Mouse (Mus musculus) 3134 (cell line): Measurements from ENCODE around the gene Ano1.
A peak's percentile ranks its signal among the peaks of the same experiment; 100 is the strongest.

ENCODE experiments used
- DNase-seq: peaks from one replicate; pipeline ENCODE4 v3.0.0-alpha.2; 2011; ENCODE audit warnings: low spot score; ENCODE audit not compliant: insufficient read length; ENCODE audit errors: extremely low read depth

The Ano1 gene

GRCm38 (mm10) chr7:144769434-144770080 is 17.8 kb upstream of the Ano1 start:
- no peak for DNase-seq

GRCm38 (mm10) chr7:144768845-144769244 is 17.1 kb upstream of the Ano1 start:
- no peak for DNase-seq

GRCm38 (mm10) chr7:144764537-144765282 is 12.9 kb upstream of the Ano1 start:
- no peak for DNase-seq

GRCm38 (mm10) chr7:144764013-144764412 is 12.2 kb upstream of the Ano1 start:
- DNase-seq, result no peak

- DNase-seq, result no peak
Measured at GRCm38 (mm10) chr7:144762496-144763235, 10.9 kb upstream of the Ano1 start.

GRCm38 (mm10) chr7:144760228-144760627 is 8.5 kb upstream of the Ano1 start:
- DNase-seq, result no peak

- no peak for DNase-seq
Measured at GRCm38 (mm10) chr7:144759455-144759854, 7.7 kb upstream of the Ano1 start.

GRCm38 (mm10) chr7:144755511-144756378 is 4.0 kb upstream of the Ano1 start:
- no peak for DNase-seq

GRCm38 (mm10) chr7:144754722-144755121 is 2.9 kb upstream of the Ano1 start:
- DNase-seq, result no peak

GRCm38 (mm10) chr7:144753657-144754031 is 1.9 kb upstream of the Ano1 start:
- no peak for DNase-seq

- no peak for DNase-seq
Measured at GRCm38 (mm10) chr7:144752919-144753656, 1.3 kb upstream of the Ano1 start.

- DNase-seq, result peak; percentile 52
Measured at GRCm38 (mm10) chr7:144747756-144748155, 4.0 kb downstream of the Ano1 start.

- DNase-seq, result no peak
Measured at GRCm38 (mm10) chr7:144746466-144746865, 5.3 kb downstream of the Ano1 start.

GRCm38 (mm10) chr7:144743874-144744273 is 7.9 kb downstream of the Ano1 start:
- DNase-seq, result no peak

- DNase-seq, result no peak
Measured at GRCm38 (mm10) chr7:144740643-144741042, 11.1 kb downstream of the Ano1 start.

GRCm38 (mm10) chr7:144739810-144740209 is 12.0 kb downstream of the Ano1 start:
- no peak for DNase-seq

- DNase-seq, result no peak
Measured at GRCm38 (mm10) chr7:144738357-144738798, 13.4 kb downstream of the Ano1 start.

GRCm38 (mm10) chr7:144731897-144732291 is 19.9 kb downstream of the Ano1 start:
- DNase-seq, result no peak

- no peak for DNase-seq
Measured at GRCm38 (mm10) chr7:144731182-144731896, 20.4 kb downstream of the Ano1 start.
